Mouse (Mus musculus): ENCODE measurements around the gene Ern1. TPM values are rescaled to one million over a fixed set of nuclear protein-coding genes. Genes with fewer than 3 reads are reported as not detected.

Ern1 gene
- polyA plus RNA-seq, 2 experiments from 2014 or later: 1.9 to 2.4 TPM

DNA sequence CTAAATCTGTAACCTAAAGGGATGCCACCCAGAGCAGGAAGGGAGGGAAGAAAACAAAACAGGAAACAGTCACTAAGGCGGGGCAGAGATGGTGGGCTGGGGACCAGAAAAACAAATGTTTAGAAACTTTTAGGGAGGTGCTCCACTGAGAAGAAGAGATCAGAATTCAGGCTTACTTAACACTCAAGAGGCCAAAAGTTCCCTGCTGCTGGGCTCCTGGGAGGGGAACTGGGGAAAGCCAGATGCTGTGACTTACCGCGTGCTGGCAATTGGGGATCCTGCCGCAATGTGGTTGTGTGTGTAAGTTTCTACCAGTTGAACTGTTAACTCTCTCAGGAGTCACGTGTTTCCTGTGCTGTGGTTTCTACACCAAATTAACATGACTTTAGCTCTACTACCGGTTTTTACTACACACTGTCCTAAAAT, 99.8 kb downstream of the Ern1 start, which contains the start of gene Icam2:
Gene Icam2, minus strand, starts transcription at position 285 of the 426 bp plus-strand sequence.
- peak; percentile 90 for ATAC-seq

GRCm38 (mm10) chr11:106387020-106387419, 100.6 kb downstream of the Ern1 start:
- ATAC-seq: peak; percentile 45

- no peak for ATAC-seq
Measured at GRCm38 (mm10) chr11:106386409-106386808, 101.2 kb downstream of the Ern1 start.

DNA sequence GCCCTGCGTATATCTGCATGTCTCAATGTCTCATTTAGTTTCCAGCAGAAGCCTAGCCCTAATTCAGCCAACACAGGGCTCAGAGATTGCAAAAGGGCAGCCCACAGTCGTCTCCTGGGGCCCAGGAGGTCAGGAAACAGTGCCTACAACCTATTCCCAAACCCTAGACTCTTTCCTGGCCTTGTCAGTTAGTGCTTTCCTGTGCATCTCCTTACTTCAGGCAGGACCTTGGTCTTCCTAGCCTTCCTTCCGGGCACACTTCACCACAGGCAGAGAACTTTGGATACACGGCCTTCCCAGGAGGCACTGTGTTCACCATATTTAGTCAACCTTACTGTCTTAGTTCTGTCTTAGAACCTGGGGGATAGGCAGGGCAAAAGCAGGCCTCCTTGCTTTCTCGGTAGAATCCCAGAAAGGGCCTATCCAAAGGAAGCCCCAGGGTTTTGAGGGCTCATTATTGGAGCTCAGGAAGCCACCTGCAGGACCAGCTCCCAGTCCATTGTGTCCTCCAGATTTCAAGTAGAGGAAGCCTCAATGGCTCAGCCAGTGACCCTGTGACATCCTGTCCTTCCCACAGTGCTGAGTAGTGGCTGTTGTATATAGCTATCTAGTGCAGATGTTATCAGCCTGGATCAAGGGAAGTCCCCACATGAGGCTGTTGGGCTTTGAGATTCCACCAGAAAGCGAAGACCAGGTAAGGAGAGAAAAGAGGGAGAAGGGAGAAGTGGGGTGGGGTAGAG, 104.4 kb downstream of the Ern1 start:
- no peak for ATAC-seq

DNA sequence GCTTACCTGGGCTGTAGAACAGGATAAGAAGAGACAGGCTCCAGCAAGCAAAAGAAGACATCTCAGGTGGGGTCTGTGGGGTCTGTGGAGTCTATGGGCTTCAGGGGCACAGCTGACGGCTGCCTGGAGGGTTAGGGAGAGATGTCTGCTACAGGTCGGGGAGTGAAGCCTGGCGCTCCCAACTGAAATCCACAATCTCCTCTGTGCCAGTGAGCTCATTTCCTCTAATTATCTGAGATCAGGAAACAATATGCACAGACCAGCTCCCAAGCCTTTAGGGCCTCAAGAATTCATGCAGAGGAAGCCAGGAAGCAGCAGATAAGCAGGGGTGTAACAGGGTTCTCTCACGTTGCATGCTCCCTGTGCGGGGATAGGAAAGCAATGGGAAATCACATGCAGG, 105.2 kb downstream of the Ern1 start:
- no peak for ATAC-seq

DNA sequence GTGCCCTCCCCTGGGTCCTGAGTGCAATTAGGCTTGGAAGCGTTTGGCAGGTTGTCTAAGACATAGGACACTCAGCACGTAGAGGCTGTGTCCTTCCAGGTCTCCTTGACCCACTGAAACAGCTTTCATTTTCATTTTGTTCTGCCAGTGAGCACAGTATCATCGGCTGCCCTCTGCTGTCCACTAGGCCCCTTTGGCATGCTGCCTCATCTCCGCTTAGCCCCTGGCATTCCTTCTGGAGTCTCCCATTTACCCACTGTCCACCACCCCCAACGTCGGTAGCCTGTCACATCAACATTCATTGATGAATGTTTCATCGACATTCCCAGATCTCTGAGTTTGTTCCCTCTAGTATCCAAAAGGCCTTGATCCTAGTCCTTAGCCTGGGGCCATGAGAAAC, 105.8 kb downstream of the Ern1 start:
- no peak for ATAC-seq

DNA sequence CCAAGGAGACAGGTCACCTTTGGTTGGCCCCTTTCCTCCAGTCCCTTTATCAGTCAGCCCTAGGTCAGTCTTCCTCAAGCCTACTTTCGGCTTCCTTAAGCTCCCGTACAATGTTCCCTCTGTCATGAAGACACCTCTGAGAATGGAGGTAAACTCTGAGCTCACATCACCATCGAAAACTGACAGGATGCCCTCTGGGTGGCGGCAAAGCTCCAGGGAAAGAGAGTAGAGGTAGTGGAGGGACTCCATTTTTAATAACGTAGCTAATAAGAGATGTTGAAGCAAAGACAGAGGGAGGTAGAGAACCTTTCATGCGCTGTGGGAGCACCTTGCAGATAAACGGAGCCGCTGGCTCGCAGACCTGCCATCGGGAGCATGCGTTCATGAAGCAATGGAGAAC, 106.6 kb downstream of the Ern1 start:
- ATAC-seq: no peak

DNA sequence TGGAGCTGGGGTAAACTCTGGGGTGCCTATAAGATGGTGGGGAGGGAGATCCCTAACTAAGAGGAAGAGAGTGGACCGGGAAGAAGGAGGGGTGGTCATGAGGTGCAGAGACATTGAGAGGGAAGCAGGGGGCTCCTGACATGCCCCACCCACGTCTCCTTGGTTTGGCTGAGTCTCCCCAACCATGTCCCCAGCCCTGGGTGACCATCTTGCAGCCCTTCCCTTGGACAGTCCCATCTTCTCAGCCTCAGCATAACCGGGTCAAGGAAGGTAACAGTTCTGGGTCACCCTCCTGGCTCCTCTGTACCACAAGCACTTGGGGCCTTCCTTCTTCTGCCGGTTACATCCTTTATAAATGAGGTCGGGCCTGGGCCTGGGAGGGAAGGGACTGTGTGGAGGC, 112.7 kb downstream of the Ern1 start:
- no peak for ATAC-seq

- peak; percentile 32 for ATAC-seq
Measured at GRCm38 (mm10) chr11:106374559-106374958, 113.1 kb downstream of the Ern1 start.

GRCm38 (mm10) chr11:106373998-106374397, 113.7 kb downstream of the Ern1 start:
- no peak for ATAC-seq

DNA sequence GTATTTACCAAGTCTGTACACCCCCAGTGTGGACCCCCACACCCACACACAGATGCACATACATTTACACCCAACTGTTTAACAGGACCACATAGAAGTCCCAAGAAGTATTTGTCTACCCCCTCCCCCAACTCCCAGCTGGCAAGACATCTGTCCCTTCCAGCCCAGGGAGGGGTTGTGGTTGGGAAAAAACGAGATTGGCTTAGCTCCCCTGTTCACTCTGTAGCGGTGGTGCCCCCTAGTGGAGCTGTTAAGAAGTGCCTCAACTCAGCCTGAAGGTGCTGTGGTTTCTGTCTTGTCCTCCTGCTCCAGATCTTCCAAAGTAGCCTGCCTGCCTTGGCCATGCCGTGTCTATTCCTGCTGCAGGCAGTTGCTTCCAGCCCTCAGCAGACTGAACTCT, 121.3 kb downstream of the Ern1 start:
- no peak for ATAC-seq

GRCm38 (mm10) chr11:106365366-106365765, 122.3 kb downstream of the Ern1 start, which contains the start of gene Prr29:
Gene Prr29 (plus strand): TSS chr11:106365472.
- no peak for ATAC-seq

GRCm38 (mm10) chr11:106364712-106365111, 122.9 kb downstream of the Ern1 start:
- ATAC-seq: no peak

GRCm38 (mm10) chr11:106359350-106359749, 128.3 kb downstream of the Ern1 start:
- ATAC-seq: no peak

GRCm38 (mm10) chr11:106355382-106356128, 132.1 kb downstream of the Ern1 start:
- no peak for ATAC-seq

DNA sequence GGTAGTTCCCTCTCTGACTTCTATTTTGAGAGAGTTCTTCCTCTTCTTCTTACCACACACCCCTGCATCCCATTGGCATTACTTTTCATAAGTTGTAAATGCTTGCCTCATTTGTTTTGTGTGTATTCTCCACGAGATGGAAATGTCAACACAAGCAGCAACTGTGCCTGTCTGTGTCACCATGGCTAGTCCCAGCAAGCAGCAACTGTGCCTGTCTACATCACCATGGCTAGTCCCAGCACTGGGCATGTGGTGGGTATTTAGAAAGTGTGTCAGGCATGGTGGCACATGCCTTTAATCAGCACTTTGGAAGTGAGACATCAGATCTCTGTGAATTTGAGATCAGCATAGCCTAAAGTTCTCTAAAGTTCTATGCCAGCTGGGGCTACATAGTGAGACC, 133.5 kb downstream of the Ern1 start:
- no peak for ATAC-seq

- ATAC-seq: no peak
Measured at GRCm38 (mm10) chr11:106353188-106353587, 134.5 kb downstream of the Ern1 start, which contains the start of gene Scn4a. Gene Scn4a (minus strand): TSS chr11:106353288.

DNA sequence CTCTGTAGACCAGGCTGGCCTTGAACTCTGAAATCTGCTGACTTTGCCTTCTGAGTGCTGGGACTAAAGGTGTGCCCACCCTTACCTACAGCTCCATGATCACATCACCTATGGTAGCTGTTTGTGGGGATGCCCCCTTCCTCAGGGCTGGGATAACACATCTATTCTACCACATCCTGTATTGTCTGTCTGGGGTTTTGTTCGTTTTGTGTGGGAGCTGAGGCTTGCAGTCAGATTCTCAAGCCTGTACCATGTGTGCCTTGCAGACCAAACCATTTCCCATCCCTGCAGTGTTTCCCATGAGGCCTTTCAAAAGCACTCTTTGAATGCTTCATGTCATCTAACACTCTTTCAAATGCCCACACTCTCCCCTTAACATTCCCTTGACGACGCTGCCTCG, 135.7 kb downstream of the Ern1 start:
- peak; percentile 94 for ATAC-seq

- no peak for ATAC-seq
Measured at GRCm38 (mm10) chr11:106351253-106351652, 136.4 kb downstream of the Ern1 start.

GRCm38 (mm10) chr11:106350853-106351252, 136.8 kb downstream of the Ern1 start:
- ATAC-seq: no peak

- ATAC-seq: no peak
Measured at GRCm38 (mm10) chr11:106349772-106350171, 137.9 kb downstream of the Ern1 start.

DNA sequence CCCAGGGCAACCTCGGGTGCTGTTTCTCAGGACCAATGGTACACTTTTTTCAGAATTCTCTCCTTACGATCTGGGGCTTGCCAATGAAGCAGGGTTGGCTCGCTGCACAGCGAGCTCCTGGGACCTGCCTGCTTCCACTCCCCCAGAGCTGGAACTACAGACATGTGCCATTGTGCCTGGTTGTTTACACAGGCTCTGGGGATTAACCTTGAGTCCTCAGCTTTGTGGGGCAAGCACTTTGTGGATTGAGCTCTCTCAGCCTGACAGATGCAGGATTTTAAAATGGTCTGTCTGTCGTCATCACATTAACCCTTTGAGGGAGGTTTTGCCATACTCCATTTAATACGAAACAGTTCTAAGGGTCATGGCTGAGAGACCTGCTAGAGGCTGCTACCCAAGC, 142.7 kb downstream of the Ern1 start:
- no peak for ATAC-seq

Data from activated CD4-positive, CD25-positive, alpha-beta regulatory T cell, adult 4 months (primary cell).